Mouse (Mus musculus): ENCODE measurements around the gene Ric8b.

- TF ChIP-seq CTCF (IDR thresholded peaks at IDR 0.05; ENCODE audit: borderline replicate concordance, insufficient read depth, low read length) (peak; percentile 57; the same call in 1 of the 2 replicates), POLR2A (IDR thresholded peaks at IDR 0.05; ENCODE audit: low read depth, low read length) (no peak)
Observed at GRCm38 (mm10) chr10:84985956-84986355, 68.5 kb downstream of the Ric8b start.
